Mouse (Mus musculus): ENCODE measurements around the gene Gabarap. TPM values are rescaled to one million over a fixed set of nuclear protein-coding genes. Genes with fewer than 3 reads are reported as not detected.
A peak's percentile ranks its signal among the peaks of the same experiment; 100 is the strongest.
"Not testable (repeated sequence)": the region's sequence is repeated elsewhere in the genome, so short reads cannot be mapped to it uniquely, and the experiment has no call there.

Gene Gabarap
- total RNA-seq, 2 experiments from 2014 or later = 216 to 229 TPM

DNA sequence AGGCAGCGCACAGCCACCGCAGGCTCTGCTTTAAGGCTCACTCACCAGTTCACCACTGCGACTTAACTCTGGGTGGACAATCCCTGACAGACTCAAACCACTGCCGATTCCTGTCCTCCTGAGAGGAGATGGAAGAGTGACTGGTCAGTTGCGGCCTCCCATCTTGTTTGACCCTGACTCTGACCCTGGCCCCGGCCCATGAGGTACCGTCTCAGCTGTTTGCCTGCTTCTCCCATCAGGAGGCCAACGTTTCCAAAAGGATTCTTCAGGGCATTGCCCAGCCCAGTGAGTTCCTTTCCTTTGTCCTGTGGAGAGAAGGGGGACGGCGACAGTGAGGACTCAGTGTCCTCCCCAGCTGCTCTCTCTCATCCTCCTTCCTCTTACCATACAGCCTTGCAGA is 20.0 kb downstream of the Gabarap start:
- H3K27ac ChIP-seq = no peak overlapping the region
- no peak overlapping the region for H3K4me3 ChIP-seq
- TF ChIP-seq CTCF (conservative IDR thresholded peaks at IDR 0.05) = no peak
- no peak for DNase-seq (ENCODE audit: low spot score in 2 of 2)

DNA sequence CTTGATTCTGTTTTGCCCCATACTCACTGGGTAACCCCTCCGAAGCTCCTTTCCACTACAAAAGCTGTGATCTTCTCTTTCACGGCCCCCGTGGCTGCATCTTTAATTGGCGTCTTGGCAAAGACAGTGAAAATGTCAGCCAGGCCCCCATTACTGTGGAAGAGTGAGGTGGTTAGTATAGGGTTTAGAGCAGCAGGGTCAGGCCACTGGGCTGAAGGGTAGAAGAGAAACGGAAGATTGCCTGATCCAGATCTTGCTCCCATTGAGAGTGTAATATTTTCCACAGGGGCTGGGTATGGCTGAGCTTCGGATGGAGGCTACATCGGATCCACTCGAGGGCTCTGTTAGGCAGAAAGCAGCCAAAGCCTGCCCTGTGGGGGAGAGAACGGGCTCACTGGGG is 22.0 kb downstream of the Gabarap start:
- no peak for DNase-seq (ENCODE audit: low spot score in 2 of 2)
- Histone ChIP-seq H3K27ac (no peak overlapping the region), H3K4me3 (no peak overlapping the region)
- TF ChIP-seq CTCF (conservative IDR thresholded peaks at IDR 0.05) = no peak

DNA sequence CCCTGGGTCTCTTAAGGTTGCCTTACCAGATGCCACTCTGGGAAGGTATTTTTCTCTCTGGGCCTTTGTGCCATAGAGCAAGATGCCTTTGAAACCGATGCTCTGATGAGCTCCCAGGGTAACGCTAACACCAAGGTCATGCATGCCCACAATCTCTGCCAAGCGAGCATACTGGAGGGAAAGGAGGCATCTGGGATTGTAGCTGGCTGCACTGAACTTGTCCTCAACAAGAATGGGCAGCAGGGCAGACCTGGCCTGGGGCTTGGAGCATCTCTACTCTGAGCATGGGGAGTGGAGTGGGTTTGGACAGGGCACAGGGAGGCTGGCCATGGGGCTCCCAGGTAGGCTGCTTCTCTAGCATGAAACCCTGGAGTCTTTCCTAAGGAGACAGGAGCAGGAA is 22.5 kb downstream of the Gabarap start:
- H3K4me3 ChIP-seq = no peak overlapping the region
- no peak for TF ChIP-seq CTCF (conservative IDR thresholded peaks at IDR 0.05)
- DNase-seq (ENCODE audit: low spot score in 2 of 2) = no peak
- no peak overlapping the region for H3K27ac ChIP-seq

DNA sequence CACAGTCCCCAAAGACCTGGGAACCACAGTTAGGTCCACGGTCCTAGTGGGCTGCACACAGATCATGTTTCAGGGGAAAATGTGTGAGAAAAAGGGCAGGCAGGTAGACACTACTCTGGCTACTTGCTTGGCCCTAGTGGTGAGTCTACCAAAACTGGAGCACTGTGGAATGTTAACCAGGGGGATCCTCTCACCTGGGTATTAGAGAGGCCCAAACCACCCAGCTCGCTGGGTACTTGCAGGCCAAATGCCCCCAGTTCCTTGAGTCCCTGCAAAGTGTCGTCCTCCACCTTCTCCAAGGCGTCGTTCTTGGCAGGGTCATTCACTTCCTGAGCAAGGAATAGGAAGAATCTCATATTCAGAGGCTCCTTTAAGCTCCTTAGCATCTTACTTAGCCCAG is 23.1 kb downstream of the Gabarap start:
- Histone ChIP-seq H3K4me3 (no peak overlapping the region; the same call in 1 of the 2 replicates), H3K27ac (peak overlapping the region; percentile 94; the same call in 1 of the 2 replicates)
- DNase-seq (ENCODE audit: low spot score in 2 of 2) = no peak
- TF ChIP-seq CTCF (conservative IDR thresholded peaks at IDR 0.05) = no peak

- TF ChIP-seq CTCF (conservative IDR thresholded peaks at IDR 0.05) = peak; percentile 67
- DNase-seq (ENCODE audit: low spot score in 2 of 2) = peak; percentile 89 to 91
Observed at GRCm38 (mm10) chr11:70014880-70015558, 24.1 kb downstream of the Gabarap start, which contains the start of gene Acadvl. TSS of gene Acadvl (minus strand) at chr11:70015411.

DNA sequence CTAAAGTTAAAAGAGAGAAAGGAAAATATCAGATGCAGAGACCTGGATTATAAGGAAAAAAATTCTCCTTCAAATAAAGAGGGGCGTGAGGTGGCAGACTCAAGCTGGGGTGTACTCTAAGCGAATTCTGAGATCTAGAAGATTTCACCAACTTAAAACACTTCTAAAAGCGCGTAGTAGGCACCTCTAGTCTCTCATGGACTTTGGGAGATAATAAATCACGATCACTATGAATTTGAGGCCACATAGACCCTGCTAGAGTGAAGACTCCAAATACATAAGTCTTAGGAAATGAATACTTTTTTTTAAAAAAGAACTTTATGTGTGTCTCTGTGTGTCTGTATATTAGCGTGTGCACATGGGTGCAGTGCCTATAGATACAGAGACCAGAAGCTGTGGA is 24.7 kb downstream of the Gabarap start:
- Histone ChIP-seq H3K4me3 (peak overlapping the region; percentile 76), H3K27ac (peak overlapping the region; percentile 94)
- no peak for TF ChIP-seq CTCF (conservative IDR thresholded peaks at IDR 0.05)
- no peak for DNase-seq (ENCODE audit: low spot score in 2 of 2)

More at GRCm38 (mm10) chr11:70014880-70015558, 24.1 kb downstream of the Gabarap start, which contains the start of gene Acadvl:
- H3K27ac ChIP-seq = peak within 1 kb of the TSS; percentile 94
- H3K4me3 ChIP-seq = peak within 1 kb of the TSS; percentile 76

DNA sequence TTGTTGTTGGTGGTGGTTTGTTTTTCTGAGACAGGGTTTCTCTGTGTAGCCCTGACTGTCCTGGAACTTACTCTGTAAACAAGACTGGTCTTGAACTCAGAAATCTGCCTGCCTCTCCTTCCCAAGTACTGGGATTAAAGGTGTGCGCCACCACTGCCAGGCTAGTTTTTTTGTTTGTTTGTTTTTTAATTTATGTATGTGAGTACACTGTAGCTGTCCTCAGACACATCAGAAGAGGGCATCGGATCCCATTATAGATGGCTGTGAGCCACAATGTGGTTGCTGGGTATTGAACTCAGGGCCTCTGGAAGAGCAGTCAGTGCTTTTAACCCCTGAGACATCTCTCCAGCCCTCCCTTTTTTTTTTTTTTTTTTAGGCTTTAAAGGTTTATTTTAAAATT is 25.2 kb downstream of the Gabarap start:
- H3K4me3 ChIP-seq; DNase-seq (ENCODE audit: low spot score in 2 of 2): not testable (repeated sequence)

GRCm38 (mm10) chr11:70016669-70017068 is 25.7 kb downstream of the Gabarap start, which contains the start of gene Dlg4:
TSS of gene Dlg4 (plus strand) at chr11:70016942.
- no peak for TF ChIP-seq CTCF (conservative IDR thresholded peaks at IDR 0.05)
- peak within 1 kb of the TSS; percentile 79 for H3K4me3 ChIP-seq
- H3K27ac ChIP-seq = peak within 1 kb of the TSS; percentile 96
- no peak for DNase-seq (ENCODE audit: low spot score in 2 of 2)

More for the DNA sequence above, 25.2 kb downstream of the Gabarap start:
- not testable (repeated sequence) for H3K27ac ChIP-seq

GRCm38 (mm10) chr11:70017199-70017767 is 26.3 kb downstream of the Gabarap start:
- Histone ChIP-seq H3K27ac (peak overlapping the region; percentile 96), H3K4me3 (peak overlapping the region; percentile 79; the same call in 1 of the 2 replicates)
- TF ChIP-seq CTCF (conservative IDR thresholded peaks at IDR 0.05) = no peak
- no peak for DNase-seq (ENCODE audit: low spot score in 2 of 2)

GRCm38 (mm10) chr11:70018131-70018990 is 27.4 kb downstream of the Gabarap start:
- H3K27ac ChIP-seq = peak overlapping the region; percentile 96
- peak; percentile 58 to 80 for DNase-seq (ENCODE audit: low spot score in 2 of 2)
- TF ChIP-seq CTCF (conservative IDR thresholded peaks at IDR 0.05) = no peak
- peak overlapping the region; percentile 79 for H3K4me3 ChIP-seq

GRCm38 (mm10) chr11:70019495-70020021 is 28.6 kb downstream of the Gabarap start:
- H3K27ac ChIP-seq = peak overlapping the region; percentile 96
- no peak for DNase-seq (ENCODE audit: low spot score in 2 of 2)
- H3K4me3 ChIP-seq = peak overlapping the region; percentile 79
- TF ChIP-seq CTCF (conservative IDR thresholded peaks at IDR 0.05) = no peak

DNA sequence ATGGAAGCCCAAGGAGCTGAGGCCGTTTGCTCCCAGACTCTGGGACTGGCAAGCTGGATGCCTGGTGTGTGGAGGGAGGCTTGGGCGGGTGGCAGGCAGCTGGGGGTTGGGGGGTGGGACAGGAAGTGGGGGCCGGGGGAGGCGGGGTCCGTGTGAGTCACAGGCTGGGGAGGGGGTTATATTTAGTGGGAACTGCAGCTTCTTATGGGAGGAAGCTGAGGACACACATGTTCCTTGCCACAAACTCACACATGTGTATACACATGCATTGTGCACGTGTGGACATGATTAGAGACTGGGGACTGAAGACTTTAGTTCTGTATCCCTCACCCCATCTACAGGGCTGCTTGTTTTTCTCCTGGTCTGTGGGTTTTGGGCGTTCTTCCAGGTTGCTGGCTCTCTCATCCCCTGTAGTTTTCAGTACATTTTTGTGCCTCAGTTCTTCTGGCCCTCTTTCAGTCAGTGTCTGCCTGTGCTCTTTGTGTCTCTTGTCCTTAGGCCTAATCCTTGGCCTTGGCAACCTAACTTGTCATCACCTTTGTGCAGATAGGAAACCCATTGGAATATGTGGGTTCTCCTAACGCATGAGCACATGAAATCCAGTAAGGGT is 29.2 kb downstream of the Gabarap start:
- TF ChIP-seq CTCF (conservative IDR thresholded peaks at IDR 0.05) = no peak
- H3K27ac ChIP-seq = peak overlapping the region; percentile 96
- DNase-seq (ENCODE audit: low spot score in 2 of 2) = peak in 1 of 2 experiments; percentile 42
- peak overlapping the region; percentile 79 for H3K4me3 ChIP-seq
